Mouse (Mus musculus) embryo, embryonic 10 days (tissue): ENCODE data around the gene Fntb.
A peak's percentile ranks its signal among the peaks of the same experiment; 100 is the strongest.
"Not testable (repeated sequence)": the region's sequence is repeated elsewhere in the genome, so short reads cannot be mapped to it uniquely, and the experiment has no call there.

ENCODE experiments used
- DNase-seq: peaks from one replicate; pipeline ENCODE4 v3.0.0-alpha.2; 2015; ENCODE audit warnings: low spot score

Fntb gene

GRCm38 (mm10) chr12:76837101-76837843 lies 71.9 kb downstream of the Fntb start:
- DNase-seq, result peak; percentile 96

- peak; percentile 35 for DNase-seq
These were observed 72.7 kb downstream of the Fntb start for GRCm38 (mm10) chr12:76837844-76838650.

- DNase-seq, result no peak
These were observed 73.9 kb downstream of the Fntb start for GRCm38 (mm10) chr12:76839298-76839697.

GRCm38 (mm10) chr12:76840081-76840480 lies 74.7 kb downstream of the Fntb start:
- DNase-seq, result no peak

- DNase-seq, result no peak
These were observed 79.1 kb downstream of the Fntb start for GRCm38 (mm10) chr12:76844346-76845061.

GRCm38 (mm10) chr12:76852419-76852818 lies 87.0 kb downstream of the Fntb start:
- no peak for DNase-seq

- DNase-seq, result no peak
These were observed 88.2 kb downstream of the Fntb start for GRCm38 (mm10) chr12:76853378-76854142.

GRCm38 (mm10) chr12:76857087-76857486 lies 91.7 kb downstream of the Fntb start:
- DNase-seq, result no peak

GRCm38 (mm10) chr12:76858788-76859187 lies 93.4 kb downstream of the Fntb start:
- DNase-seq, result not testable (repeated sequence)

GRCm38 (mm10) chr12:76863651-76864050 lies 98.3 kb downstream of the Fntb start:
- no peak for DNase-seq

GRCm38 (mm10) chr12:76865266-76865665 lies 99.9 kb downstream of the Fntb start:
- DNase-seq, result peak; percentile 36

- no peak for DNase-seq
These were observed 102.3 kb downstream of the Fntb start for GRCm38 (mm10) chr12:76867586-76868280.

- no peak for DNase-seq
These were observed 103.2 kb downstream of the Fntb start for GRCm38 (mm10) chr12:76868463-76869198.

GRCm38 (mm10) chr12:76869561-76869960 lies 104.2 kb downstream of the Fntb start:
- no peak for DNase-seq

- DNase-seq, result no peak
These were observed 107.5 kb downstream of the Fntb start for GRCm38 (mm10) chr12:76872767-76873316.

GRCm38 (mm10) chr12:76874826-76875225 lies 109.4 kb downstream of the Fntb start:
- DNase-seq, result no peak

- peak; percentile 79 for DNase-seq
These were observed 113.9 kb downstream of the Fntb start for GRCm38 (mm10) chr12:76879242-76879641.

- no peak for DNase-seq
These were observed 114.7 kb downstream of the Fntb start for GRCm38 (mm10) chr12:76880131-76880530.

- no peak for DNase-seq
These were observed 118.4 kb downstream of the Fntb start for GRCm38 (mm10) chr12:76883824-76884223.

- no peak for DNase-seq
These were observed 119.7 kb downstream of the Fntb start for GRCm38 (mm10) chr12:76885103-76885502.
